Mouse (Mus musculus) right cerebral cortex, postnatal 14 days (tissue): ENCODE measurements around the gene Slc41a3.
"Not testable (repeated sequence)": the region's sequence is repeated elsewhere in the genome, so short reads cannot be mapped to it uniquely, and the experiment has no call there.

ENCODE experiments used
- DNase-seq: peaks from one replicate; pipeline ENCODE4 v3.0.0; 2022

Slc41a3 gene

GRCm38 (mm10) chr6:90625207-90625994, 20.9 kb downstream of the Slc41a3 start:
- no peak for DNase-seq

DNA sequence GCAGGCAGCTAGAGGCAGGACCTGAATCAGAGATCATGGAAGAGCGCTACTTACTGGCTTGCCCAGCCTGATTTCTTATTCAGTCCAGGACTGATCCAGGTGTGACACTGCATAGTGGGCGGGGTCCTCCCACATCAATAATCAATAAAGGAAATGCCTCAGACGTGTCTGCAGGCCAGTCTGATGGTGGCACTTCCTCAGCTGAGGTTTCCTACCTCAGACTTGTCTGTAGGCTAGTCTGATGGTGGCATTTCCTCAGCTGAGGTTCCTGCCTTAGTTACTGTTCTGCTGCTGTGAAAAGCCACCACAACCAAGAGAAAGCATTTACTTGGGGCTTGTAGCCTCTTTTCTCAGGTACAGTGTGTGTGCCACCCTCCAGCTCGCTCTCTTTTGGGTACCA, 23.0 kb downstream of the Slc41a3 start:
- no peak for DNase-seq

- no peak for DNase-seq
Measured at GRCm38 (mm10) chr6:90629506-90629905, 25.0 kb downstream of the Slc41a3 start.

DNA sequence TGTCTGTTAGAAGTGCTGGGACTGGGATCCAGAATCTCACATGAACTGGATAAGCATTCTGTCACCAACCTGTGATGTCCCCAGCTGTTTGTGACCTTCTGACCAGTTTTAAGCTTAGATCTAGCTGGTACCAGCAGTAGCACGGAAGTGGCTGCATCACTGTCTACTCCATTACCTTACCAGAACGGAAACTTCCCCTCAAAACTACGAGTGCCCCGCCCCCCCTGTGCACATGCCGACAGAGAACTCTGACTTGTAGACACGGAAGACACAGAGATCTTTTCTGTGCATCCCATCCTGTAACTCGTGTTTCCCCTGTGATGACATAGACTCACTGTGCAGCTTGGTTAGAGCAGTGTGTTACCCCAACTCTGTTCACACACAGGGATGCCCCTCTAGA, 25.9 kb downstream of the Slc41a3 start:
- no peak for DNase-seq

- not testable (repeated sequence) for DNase-seq
Measured at GRCm38 (mm10) chr6:90632526-90632925, 28.0 kb downstream of the Slc41a3 start.

- DNase-seq, result no peak
Measured at GRCm38 (mm10) chr6:90635081-90635480, 30.6 kb downstream of the Slc41a3 start.

DNA sequence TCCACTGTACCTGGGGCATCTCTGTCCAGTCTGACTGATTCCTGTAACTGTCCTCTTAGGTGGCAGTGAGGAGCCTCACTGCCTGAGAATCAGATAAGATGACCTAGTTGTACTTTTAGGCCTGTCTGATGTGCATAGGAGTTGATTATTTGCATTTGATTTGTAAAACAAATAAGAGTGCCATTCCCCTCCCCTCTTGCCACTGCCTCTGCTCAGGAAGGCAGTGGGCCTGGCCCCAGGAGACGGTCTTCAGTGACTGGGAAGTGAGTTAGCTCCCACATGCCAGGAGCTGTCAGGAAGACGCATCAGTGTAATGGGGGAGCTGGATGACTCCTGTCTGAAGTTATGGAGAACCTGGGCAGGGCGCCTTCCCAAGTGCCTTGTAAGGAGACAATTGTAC, 31.1 kb downstream of the Slc41a3 start:
- DNase-seq, result no peak

- DNase-seq, result no peak
Measured at GRCm38 (mm10) chr6:90643057-90643456, 38.5 kb downstream of the Slc41a3 start.

GRCm38 (mm10) chr6:90644965-90645364, 40.4 kb downstream of the Slc41a3 start:
- DNase-seq, result no peak

DNA sequence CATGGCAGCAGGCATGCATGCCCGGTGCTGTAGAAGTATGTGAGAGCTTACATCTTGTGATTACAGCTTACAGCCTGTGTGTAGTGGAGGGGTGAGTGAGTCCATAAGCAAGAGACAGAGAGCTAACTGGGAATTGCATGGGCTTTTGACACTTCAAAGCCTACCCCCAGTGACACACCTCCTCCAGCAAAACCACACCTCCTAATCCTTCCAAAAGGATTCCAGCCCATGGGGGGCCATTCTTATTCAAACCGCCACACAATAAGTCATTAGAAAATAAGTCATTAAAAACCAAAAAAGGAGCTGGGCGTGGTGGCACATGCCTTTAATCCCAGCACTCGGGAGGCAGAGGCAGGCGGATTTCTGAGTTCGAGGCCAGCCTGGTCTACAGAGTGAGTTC, 43.9 kb downstream of the Slc41a3 start:
- no peak for DNase-seq

GRCm38 (mm10) chr6:90649279-90649678, 44.8 kb downstream of the Slc41a3 start:
- DNase-seq, result no peak

DNA sequence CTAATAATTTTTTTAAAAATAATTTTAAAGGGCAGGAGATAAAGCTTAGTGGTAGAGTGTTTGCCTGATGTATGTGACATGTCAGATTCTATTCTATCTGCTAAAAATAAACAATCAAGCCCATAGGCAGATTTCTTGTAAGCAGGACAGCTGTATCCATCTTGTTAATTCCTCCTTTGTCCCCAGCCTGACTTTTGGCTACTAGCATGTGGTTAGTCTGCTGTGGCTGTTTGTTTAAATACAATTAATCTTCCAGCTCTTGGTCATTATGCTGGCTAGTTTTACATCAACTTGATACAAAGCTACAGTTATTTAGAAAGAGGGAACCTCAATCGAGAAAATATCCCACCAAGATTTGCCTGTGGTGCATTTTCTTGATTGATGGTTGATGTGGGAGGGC, 46.1 kb downstream of the Slc41a3 start:
- DNase-seq, result no peak

GRCm38 (mm10) chr6:90653736-90654135, 49.2 kb downstream of the Slc41a3 start:
- peak; percentile 39 for DNase-seq

DNA sequence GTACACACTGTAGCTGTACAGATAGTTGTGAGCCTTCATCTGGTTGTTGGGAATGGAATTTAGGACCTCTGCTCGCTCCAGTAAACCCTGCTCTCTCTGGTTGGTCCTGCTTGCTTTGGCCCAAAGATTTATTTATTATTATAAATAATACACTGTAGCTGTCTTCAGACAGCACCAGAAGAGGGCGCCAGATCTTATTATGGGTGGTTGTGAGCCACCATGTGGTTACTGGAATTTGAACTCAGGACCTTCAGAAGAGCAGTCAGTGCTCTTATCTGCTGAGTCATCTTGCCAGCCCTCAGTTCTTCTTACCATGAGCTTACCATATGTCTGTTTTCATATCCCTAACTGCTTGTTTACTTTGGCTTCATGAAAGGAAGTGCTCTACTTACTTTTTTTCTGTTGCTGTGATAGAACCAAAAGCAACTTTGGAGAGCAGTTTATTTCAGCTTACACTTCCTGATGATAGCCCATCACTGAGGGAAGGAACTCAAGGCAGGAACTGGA, 51.9 kb downstream of the Slc41a3 start:
- DNase-seq, result not testable (repeated sequence)

GRCm38 (mm10) chr6:90659913-90660312, 55.4 kb downstream of the Slc41a3 start:
- DNase-seq, result no peak

DNA sequence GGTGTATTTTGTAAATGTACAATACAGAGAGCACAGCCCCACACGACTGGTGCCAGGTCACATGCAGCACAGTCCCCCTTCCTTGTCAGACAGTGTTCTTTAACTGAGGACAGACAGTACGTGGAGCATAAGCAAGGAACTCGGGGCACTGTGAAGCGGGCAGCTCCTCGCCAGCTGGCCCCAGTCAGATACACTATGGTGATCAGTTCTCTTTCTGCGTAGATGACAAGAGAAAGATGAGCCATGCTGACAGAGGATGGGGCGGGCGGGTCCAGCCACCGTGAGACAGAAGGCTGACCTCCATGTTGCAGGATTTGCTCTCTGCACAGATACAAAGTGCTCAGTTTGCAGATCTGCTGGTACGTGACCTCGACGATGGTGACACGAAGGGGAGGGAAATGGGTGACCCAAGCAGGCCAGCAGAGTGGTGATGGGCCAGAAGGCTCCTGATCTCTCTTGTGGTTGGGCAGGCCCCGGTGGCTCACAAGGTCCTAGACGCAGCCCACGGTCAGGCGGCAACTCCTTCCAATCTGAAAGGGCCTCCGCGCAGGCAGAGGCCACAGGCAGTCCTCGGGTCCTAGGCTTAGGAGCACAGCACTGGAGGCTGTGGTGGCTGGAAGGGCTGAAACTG, 56.0 kb downstream of the Slc41a3 start:
- no peak for DNase-seq

DNA sequence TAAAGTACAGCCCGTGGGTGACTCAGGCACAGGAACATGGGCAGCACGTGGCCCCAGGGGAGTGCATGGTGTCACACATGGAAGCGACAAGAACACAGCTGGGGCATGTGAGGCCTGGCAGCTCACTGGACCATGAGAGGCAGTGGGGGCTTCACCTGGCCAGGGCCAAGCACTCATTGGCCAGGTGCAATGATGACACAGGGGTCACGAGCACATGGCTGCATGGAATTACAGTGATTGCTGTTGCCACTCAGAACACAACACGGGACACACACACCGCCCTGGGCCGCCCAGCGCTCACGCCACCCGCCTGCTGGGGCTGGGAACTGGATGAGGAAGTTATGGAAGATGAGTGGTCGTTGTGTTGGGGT, 56.5 kb downstream of the Slc41a3 start:
- DNase-seq, result no peak

GRCm38 (mm10) chr6:90662148-90662547, 57.6 kb downstream of the Slc41a3 start:
- DNase-seq, result no peak

GRCm38 (mm10) chr6:90663736-90664135, 59.2 kb downstream of the Slc41a3 start:
- DNase-seq, result no peak

- DNase-seq, result no peak
Measured at GRCm38 (mm10) chr6:90668693-90669092, 64.2 kb downstream of the Slc41a3 start.

DNA sequence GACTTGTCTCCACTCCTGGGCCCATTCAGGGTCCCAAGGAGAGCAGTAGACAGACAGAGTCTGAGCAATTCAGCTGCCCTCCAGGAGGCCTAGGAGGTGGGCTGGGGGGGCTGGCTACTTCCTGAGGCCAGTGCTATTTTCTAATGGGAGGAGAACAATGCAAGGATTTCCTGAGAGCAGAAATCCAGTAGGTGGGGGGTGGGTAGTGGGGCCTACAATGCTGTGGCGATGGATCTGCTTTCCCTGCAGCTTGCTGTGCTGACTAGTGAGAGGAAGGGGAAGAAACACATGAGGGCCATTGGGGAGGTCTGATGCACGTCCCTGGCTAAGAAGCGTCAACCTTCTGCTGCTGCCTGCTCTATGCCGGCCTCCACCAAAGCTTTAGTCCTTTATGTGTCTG, 74.2 kb downstream of the Slc41a3 start:
- DNase-seq, result no peak

- DNase-seq, result no peak
Measured at GRCm38 (mm10) chr6:90680401-90680800, 75.9 kb downstream of the Slc41a3 start.

GRCm38 (mm10) chr6:90683831-90684532, 79.5 kb downstream of the Slc41a3 start:
- DNase-seq, result no peak

DNA sequence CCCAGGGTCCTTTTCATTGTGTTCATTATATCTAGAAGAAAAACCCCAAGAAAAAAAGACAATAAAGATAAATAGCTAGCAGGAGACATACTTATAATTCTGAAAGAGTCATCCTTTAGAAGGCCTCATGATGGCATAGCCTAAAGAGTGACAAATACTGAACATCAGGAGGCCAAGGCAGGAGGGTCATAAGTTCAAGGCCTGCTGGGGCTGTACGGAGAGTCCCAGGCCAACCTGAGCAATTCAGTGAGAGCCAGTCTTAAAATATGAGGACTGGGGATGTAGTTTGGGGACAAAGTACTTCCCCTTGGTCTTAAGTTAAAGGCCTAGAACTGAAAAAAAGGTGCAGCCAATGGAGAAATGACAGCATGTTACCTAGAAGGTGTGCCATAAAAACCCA, 82.3 kb downstream of the Slc41a3 start:
- no peak for DNase-seq
